ENCODE assay signal across 24 mouse cellular contexts in genomic region chr3:123149380-123150162, GRCm38 (mm10).
DNase-seq lines count a peak whose midpoint lies in the region; ATAC-seq and TF ChIP-seq lines count a peak whose summit lies in the region.
"Had no signal": no experiment of that assay in that cellular context is flagged by ENCODE, and none has a peak within 500 bp of the region (broad histone marks: within the 10 kb centered on the region; RNA-seq: fewer than 3 reads in every experiment).

No protein-coding gene starts in this region.

- H3K27me3 ChIP-seq in heart, embryonic 14.5 days (ENCODE audit: control insufficient read depth, insufficient read depth, low read length) = no peaks in the 10 kb centered on the region
- H3K27me3 ChIP-seq in stomach, postnatal 0 days (ENCODE audit: control insufficient read depth, insufficient read depth, low read length) = no peaks in the 10 kb centered on the region
- H3K27me3 ChIP-seq: embryonic facial prominence, embryonic 13.5 days; forebrain, embryonic 15.5 days; hindbrain, embryonic 15.5 days; limb, embryonic 15.5 days; liver, embryonic 15.5 days; Patski had no signal

- H3K27ac ChIP-seq in heart, embryonic 14.5 days (replicated peaks in 1 of 2; ENCODE audit: control insufficient read depth in 1 of 2, insufficient read depth in 1 of 2, low read depth in 2 of 2, low read length in 2 of 2) = peak overlapping the region; percentile 79 to 85
- peak overlapping the region; percentile 56; the same call in 1 of the 2 replicates for H3K27ac ChIP-seq in stomach, postnatal 0 days (replicated peaks)
- H3K27ac ChIP-seq: embryonic facial prominence, embryonic 13.5 days; forebrain, embryonic 15.5 days; hindbrain, embryonic 15.5 days; limb, embryonic 15.5 days; liver, embryonic 15.5 days had no signal

- no peak overlapping the region for H3K4me3 ChIP-seq in heart, embryonic 14.5 days (ENCODE audit: control insufficient read depth in 1 of 2, insufficient read depth in 1 of 2, low read depth in 1 of 2, low read length in 2 of 2)
- no peak overlapping the region for H3K4me3 ChIP-seq in stomach, postnatal 0 days (ENCODE audit: low read depth, low read length)
- H3K4me3 ChIP-seq: embryonic facial prominence, embryonic 13.5 days; forebrain, embryonic 15.5 days; hindbrain, embryonic 15.5 days; layer of hippocampus, adult 2 months; limb, embryonic 15.5 days; liver, embryonic 15.5 days; megakaryocyte, embryonic 14.5 days had no signal

- no peak for TF ChIP-seq EP300 in stomach, postnatal 0 days (optimal IDR thresholded peaks at IDR 0.05)

- ATAC-seq in frontal cortex, adult (ENCODE audit: low TSS enrichment) = peak; percentile 38; the same call in 1 of the 2 replicates
- peak; percentile 51; the same call in 1 of the 2 replicates for ATAC-seq in heart, embryonic 14.5 days (ENCODE audit: insufficient number of reproducible peaks, insufficient read depth, low FRiP score, low read depth)
- ATAC-seq in stomach, postnatal 0 days (ENCODE audit: low FRiP score, low TSS enrichment) = peak; percentile 35; the same call in 1 of the 2 replicates
- ATAC-seq: CD4-positive, CD25-positive, alpha-beta regulatory T cell, adult 4 months; forebrain, embryonic 15.5 days; lung, postnatal 0 days; Patski had no signal

- H3K4me1 ChIP-seq in heart, embryonic 14.5 days (ENCODE audit: control insufficient read depth in 2 of 2, insufficient read depth in 2 of 2, low read length in 2 of 2) = peaks cover 18 to 36% of the 10 kb centered on the region in 2 experiments
- no peaks in the 10 kb centered on the region for H3K4me1 ChIP-seq in stomach, postnatal 0 days (replicated peaks; ENCODE audit: control insufficient read depth, insufficient read depth)
- H3K4me1 ChIP-seq: hindbrain, embryonic 15.5 days; liver, embryonic 15.5 days; megakaryocyte, embryonic 14.5 days had no signal

- DNase-seq in frontal cortex, postnatal 36 days (ENCODE audit: low spot score in 2 of 2) = no peak
- DNase-seq in heart, adult 11 months = no peak
- DNase-seq in right cerebral cortex, adult 18-20 months = peak; percentile 5
- DNase-seq in right cerebral cortex, adult 2 months (ENCODE audit: low spot score in 2 of 2) = no peak
- DNase-seq in stomach, postnatal 0 days (ENCODE audit: low spot score) = no peak
- no peak for DNase-seq in ovary, postnatal 36 days (ENCODE audit: low spot score)
- DNase-seq: adrenal gland, adult 8-10 months; cerebellum, postnatal 10 days; kidney, adult 18-20 months; kidney, postnatal 14 days; layer of hippocampus, postnatal 36 days; midbrain, embryonic 14.5 days had no signal

- no peaks in the 10 kb centered on the region for H3K36me3 ChIP-seq in heart, embryonic 14.5 days (ENCODE audit: control insufficient read depth, insufficient read depth, low read length)
- H3K36me3 ChIP-seq in stomach, postnatal 0 days (ENCODE audit: control insufficient read depth, insufficient read depth, low read length) = no peaks in the 10 kb centered on the region
- H3K36me3 ChIP-seq: embryonic facial prominence, embryonic 13.5 days; forebrain, embryonic 15.5 days; hindbrain, embryonic 15.5 days; limb, embryonic 15.5 days; liver, embryonic 15.5 days had no signal

- TF ChIP-seq CTCF in stomach, postnatal 0 days (IDR thresholded peaks at IDR 0.05; ENCODE audit: low read depth) = no peak

- H3K9ac ChIP-seq in heart, embryonic 14.5 days (ENCODE audit: low read length) = no peak overlapping the region
- H3K9ac ChIP-seq in stomach, postnatal 0 days (ENCODE audit: low read length) = no peak overlapping the region
- H3K9ac ChIP-seq: embryonic facial prominence, embryonic 13.5 days; forebrain, embryonic 15.5 days; hindbrain, embryonic 15.5 days; limb, embryonic 15.5 days; liver, embryonic 15.5 days had no signal

- H3K4me2 ChIP-seq in heart, embryonic 14.5 days (ENCODE audit: low read length) = peak overlapping the region; percentile 19; the same call in 1 of the 2 replicates
- no peak overlapping the region for H3K4me2 ChIP-seq in stomach, postnatal 0 days (replicated peaks; ENCODE audit: low read depth)
- H3K4me2 ChIP-seq: embryonic facial prominence, embryonic 13.5 days; forebrain, embryonic 15.5 days; hindbrain, embryonic 15.5 days; limb, embryonic 15.5 days; liver, embryonic 15.5 days had no signal

- 26% methylated on average over 10 of the region's 10 CpGs for WGBS in heart, embryonic 14.5 days
- 56% methylated on average over 10 of the region's 10 CpGs for WGBS in stomach, postnatal 0 days

- no peaks in the 10 kb centered on the region for H3K9me3 ChIP-seq in heart, embryonic 14.5 days (ENCODE audit: control insufficient read depth, low read length)
- H3K9me3 ChIP-seq in stomach, postnatal 0 days (ENCODE audit: control insufficient read depth, low read length) = no peaks in the 10 kb centered on the region
- H3K9me3 ChIP-seq: embryonic facial prominence, embryonic 13.5 days; forebrain, embryonic 15.5 days; hindbrain, embryonic 15.5 days; limb, embryonic 15.5 days; liver, embryonic 15.5 days; megakaryocyte, embryonic 14.5 days had no signal
